Mouse (Mus musculus) neural tube, embryonic 12.5 days (tissue): ENCODE measurements around the gene Vmn1r125. TPM values are rescaled to one million over a fixed set of nuclear protein-coding genes. Genes with fewer than 3 reads are reported as not detected.
"Not testable (repeated sequence)": the region's sequence is repeated elsewhere in the genome, so short reads cannot be mapped to it uniquely, and the experiment has no call there.

ENCODE experiments used
- ATAC-seq: fragments of 200-750 bp; cut with Nextera tagmentation; 2 replicates; pipeline ENCODE4 v1.8.0; 2017; ENCODE audit warnings: low read depth, mild to moderate bottlenecking, moderate TSS enrichment, moderate library complexity; ENCODE audit not compliant: low FRiP score
- H3K27ac ChIP-seq: fragments of 300-500 bp; sonication (generic); 2 replicates; pipeline ENCODE4 v1.5.1; 2016
- H3K27me3 ChIP-seq: fragments of 300-500 bp; sonication (generic); replicated peaks from 2 replicates; pipeline ENCODE4 v1.6.1; 2016; ENCODE audit warnings: mild to moderate bottlenecking
- H3K36me3 ChIP-seq: fragments of 300-500 bp; sonication (generic); 2 replicates; pipeline ENCODE4 v1.6.1; 2016; ENCODE audit warnings: mild to moderate bottlenecking
- H3K4me1 ChIP-seq: fragments of 300-500 bp; sonication (generic); 2 replicates; pipeline ENCODE4 v1.6.1; 2016
- H3K4me2 ChIP-seq: fragments of 300-500 bp; sonication (generic); replicated peaks from 2 replicates; pipeline ENCODE4 v1.6.1; 2016; ENCODE audit warnings: mild to moderate bottlenecking
- H3K4me3 ChIP-seq: fragments of 300-500 bp; sonication (generic); 2 replicates; pipeline ENCODE4 v1.5.1; 2016
- H3K9ac ChIP-seq: fragments of 300-500 bp; sonication (generic); 2 replicates; pipeline ENCODE4 v1.6.1; 2016; ENCODE audit warnings: mild to moderate bottlenecking
- H3K9me3 ChIP-seq: fragments of 300-500 bp; sonication (generic); 2 replicates; pipeline ENCODE4 v1.6.1; 2016; ENCODE audit warnings: mild to moderate bottlenecking
- WGBS: fragments of 180-500 bp; shearing (Covaris S2); methylation state at CpG from one replicate; pipeline ENCODE4 v1.1.7; 2016; 5-methylcytosine and 5-hydroxymethylcytosine counted together
- polyA plus RNA-seq: library from polyadenylated mRNA; unstranded; fragments of >200 nt; fragmentation: Nextera tagmentation; extraction: Ambion mirVana; gene quantifications from 2 replicates; pipeline ENCODE4 v1.2.1, GENCODE M21; 2016

Vmn1r125 gene
- polyA plus RNA-seq = not detected in 2 replicates

- H3K9me3 ChIP-seq, H3K36me3 ChIP-seq: not testable (repeated sequence)
- WGBS = 74% methylated on average over 3 of the region's 3 CpGs
These were observed at the start of gene Vmn1r125 for GRCm38 (mm10) chr7:21271879-21272278. TSS of gene Vmn1r125 (plus strand) at chr7:21272179.

DNA sequence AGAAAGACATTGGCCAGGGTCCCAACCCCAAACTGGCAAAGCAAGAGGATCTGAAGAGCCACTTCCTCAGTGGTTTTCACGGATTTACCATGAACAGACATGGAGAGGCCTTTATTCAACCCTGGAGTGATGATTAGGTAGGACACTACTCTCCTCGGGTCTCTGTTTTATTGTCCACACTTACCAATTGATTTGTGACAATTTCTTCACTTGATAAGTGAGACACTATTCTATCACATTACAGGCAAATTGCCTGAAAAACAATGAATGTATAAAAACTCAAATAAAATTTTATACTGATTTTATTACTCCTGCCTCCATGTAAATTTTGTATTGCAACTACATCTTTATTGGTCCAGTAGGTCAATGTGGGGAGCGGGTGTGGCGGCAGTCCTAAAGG is 11.5 kb upstream of the Vmn1r125 start, which contains the start of gene Vmn1r124:
Gene Vmn1r124, minus strand, starts transcription at position 101 of the 400 bp plus-strand sequence.
- not testable (repeated sequence) for H3K4me3 ChIP-seq, H3K27me3 ChIP-seq, H3K9ac ChIP-seq, H3K9me3 ChIP-seq, ATAC-seq, H3K27ac ChIP-seq, H3K4me1 ChIP-seq, H3K4me2 ChIP-seq, H3K36me3 ChIP-seq
- WGBS = 82% methylated on average over 4 of the region's 4 CpGs

More at GRCm38 (mm10) chr7:21271879-21272278, at the start of gene Vmn1r125:
- H3K27ac ChIP-seq, H3K9ac ChIP-seq, H3K4me3 ChIP-seq, H3K4me1 ChIP-seq, ATAC-seq, H3K27me3 ChIP-seq, H3K4me2 ChIP-seq: not testable (repeated sequence)

DNA sequence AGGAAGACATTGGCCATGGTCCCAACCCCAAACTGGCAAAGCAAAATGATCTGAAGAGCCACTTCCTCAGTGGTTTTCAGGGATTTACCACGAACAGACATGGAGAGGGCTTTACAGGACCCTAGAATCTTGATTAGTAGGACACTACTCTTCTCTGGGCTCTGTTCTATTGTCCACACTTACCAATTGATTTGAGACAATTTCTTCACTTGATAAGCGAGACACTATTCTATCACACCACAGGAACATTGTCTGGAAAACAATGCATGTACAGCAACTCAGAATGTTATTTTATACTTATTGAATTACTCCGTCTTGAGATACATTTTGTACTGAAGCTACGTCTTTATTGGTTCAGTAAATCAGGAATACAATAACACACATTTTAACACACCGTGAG is 29.4 kb downstream of the Vmn1r125 start, which contains the start of gene Vmn1r126:
Gene Vmn1r126, minus strand, starts transcription at position 101 of the 400 bp plus-strand sequence.
- no CpG with 5 or more reads among the region's 5 CpGs for WGBS
- not testable (repeated sequence) for ATAC-seq, H3K4me2 ChIP-seq, H3K27me3 ChIP-seq, H3K36me3 ChIP-seq, H3K4me1 ChIP-seq, H3K9me3 ChIP-seq, H3K9ac ChIP-seq, H3K4me3 ChIP-seq, H3K27ac ChIP-seq

DNA sequence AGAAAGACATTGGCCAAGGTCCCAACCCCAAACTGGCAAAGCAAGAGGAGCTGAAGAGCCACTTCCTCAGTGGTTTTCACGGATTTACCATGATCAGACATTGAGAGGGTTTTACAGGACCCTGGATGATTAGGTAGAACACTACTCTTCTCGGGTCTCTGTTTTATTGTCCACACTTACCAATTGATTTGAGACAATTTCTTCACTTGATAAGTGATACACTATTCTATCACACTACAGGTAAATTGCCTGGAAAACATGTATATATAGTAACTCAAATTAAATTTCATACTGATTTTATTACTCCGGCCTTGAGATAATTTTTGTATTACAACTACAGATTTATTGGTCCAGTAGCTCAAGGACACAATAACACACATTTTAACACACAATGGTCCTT is 47.8 kb downstream of the Vmn1r125 start, which contains the start of gene Vmn1r127:
Gene Vmn1r127, minus strand, starts transcription at position 101 of the 400 bp plus-strand sequence.
- H3K27me3 ChIP-seq, H3K9ac ChIP-seq, H3K4me3 ChIP-seq, H3K36me3 ChIP-seq, H3K9me3 ChIP-seq, H3K4me1 ChIP-seq, ATAC-seq, H3K27ac ChIP-seq, H3K4me2 ChIP-seq: not testable (repeated sequence)
- no CpG with 5 or more reads among the region's 3 CpGs for WGBS

Other genes starting within 250 kb of the Vmn1r125 start
- not detected in 2 replicates for gene Vmn1r120, start 218.4 kb upstream of the Vmn1r125 start, polyA plus RNA-seq
- gene Vmn1r121, start 173.7 kb upstream of the Vmn1r125 start, polyA plus RNA-seq = not detected in 2 replicates
- gene Vmn1r122, start 138.1 kb upstream of the Vmn1r125 start, polyA plus RNA-seq = not detected in 2 replicates
- gene Vmn1r123, start 110.0 kb upstream of the Vmn1r125 start, polyA plus RNA-seq = not detected in 2 replicates
- not detected in 2 replicates for gene Gm5157, start 81.8 kb upstream of the Vmn1r125 start, polyA plus RNA-seq
- gene Vmn1r124, start 11.6 kb upstream of the Vmn1r125 start, polyA plus RNA-seq = not detected in 2 replicates
- not detected in 2 replicates for gene Vmn1r126, start 29.3 kb downstream of the Vmn1r125 start, polyA plus RNA-seq
- gene Vmn1r127, start 47.7 kb downstream of the Vmn1r125 start, polyA plus RNA-seq = not detected in 2 replicates
- gene Vmn1r128, start 77.2 kb downstream of the Vmn1r125 start, polyA plus RNA-seq = not detected in 2 replicates
- not detected in 2 replicates for gene Vmn1r129, start 89.1 kb downstream of the Vmn1r125 start, polyA plus RNA-seq
- gene Gm6882, start 160.6 kb downstream of the Vmn1r125 start, polyA plus RNA-seq = not detected in 2 replicates
- gene Vmn1r130, start 239.6 kb downstream of the Vmn1r125 start, polyA plus RNA-seq = not detected in 2 replicates